In genomic region chr2:155902989-155903631, GRCm38 (mm10) we compare ENCODE assay signal across 16 mouse cellular contexts. TPM values are rescaled to one million over a fixed set of nuclear protein-coding genes. Genes with fewer than 3 reads are reported as not detected.
DNase-seq lines count a peak whose midpoint lies in the region; ATAC-seq lines count a peak whose summit lies in the region.
"Had no signal": no experiment of that assay in that cellular context is flagged by ENCODE, and none has a peak within 500 bp of the region (broad histone marks: within the 10 kb centered on the region; RNA-seq: fewer than 3 reads in every experiment).

No protein-coding gene starts in this region.

- H3K36me3 ChIP-seq in heart, embryonic 11.5 days (ENCODE audit: control insufficient read depth, insufficient read depth, low read length): peaks cover 3% of the 10 kb centered on the region; the same call in 1 of the 2 replicates

- ATAC-seq in heart, embryonic 11.5 days (replicated peaks; ENCODE audit: insufficient number of reproducible peaks, low FRiP score, low TSS enrichment): no peak

- no peak overlapping the region for H3K4me3 ChIP-seq in heart, embryonic 11.5 days (ENCODE audit: low read depth, low read length)
- H3K4me3 ChIP-seq: heart, embryonic 15.5 days; stomach, embryonic 15.5 days had no signal

- no peaks in the 10 kb centered on the region for H3K9me3 ChIP-seq in heart, embryonic 11.5 days (replicated peaks; ENCODE audit: control insufficient read depth, low read length)
- H3K9me3 ChIP-seq: heart, embryonic 15.5 days; stomach, embryonic 15.5 days had no signal

- peak; percentile 32 to 48 for DNase-seq in heart, adult 18-20 months
- peak; percentile 42 to 51 for DNase-seq in right cerebral cortex, postnatal 10 days (ENCODE audit: low spot score in 2 of 2)
- no peak for DNase-seq in right cerebral cortex, postnatal 14 days
- peak; percentile 25 to 33 for DNase-seq in heart, adult 9 months (ENCODE audit: low spot score in 2 of 2)
- peak; percentile 48 for DNase-seq in skeletal muscle tissue, adult 2 months (ENCODE audit: low read depth, low spot score)
- no peak for DNase-seq in right cerebral cortex, postnatal 4 days
- no peak for DNase-seq in embryo, embryonic 11 days
- DNase-seq: kidney, adult 18-20 months; midbrain, embryonic 14.5 days had no signal

- no peak overlapping the region for H3K9ac ChIP-seq in heart, embryonic 11.5 days (ENCODE audit: low read depth, low read length)
- H3K9ac ChIP-seq: heart, embryonic 15.5 days; liver, embryonic 14.5 days; stomach, embryonic 15.5 days had no signal

- H3K4me1 ChIP-seq in heart, embryonic 11.5 days (ENCODE audit: control insufficient read depth, insufficient read depth, low read length): no peaks in the 10 kb centered on the region
- H3K4me1 ChIP-seq: heart, embryonic 15.5 days; stomach, embryonic 15.5 days had no signal

- H3K4me2 ChIP-seq in heart, embryonic 11.5 days: no peak overlapping the region
- H3K4me2 ChIP-seq: heart, embryonic 15.5 days; stomach, embryonic 15.5 days had no signal

- WGBS in heart, embryonic 11.5 days (ENCODE audit: insufficient replicate concordance): 80% methylated on average over 16 of the region's 16 CpGs

- H3K27me3 ChIP-seq in heart, embryonic 11.5 days (ENCODE audit: control insufficient read depth, insufficient read depth, low read length): no peaks in the 10 kb centered on the region
- H3K27me3 ChIP-seq: heart, embryonic 15.5 days; stomach, embryonic 15.5 days had no signal

- H3K27ac ChIP-seq in heart, embryonic 11.5 days (ENCODE audit: low read depth, low read length): no peak overlapping the region
- H3K27ac ChIP-seq: heart, embryonic 15.5 days; liver, embryonic 14.5 days; stomach, embryonic 15.5 days had no signal

RNA-seq across cellular contexts. Expression of gene Uqcc1, which starts 27.0 kb away (rescaled TPM):
- total RNA-seq in heart, adult 18-20 months (2021): 100 to 1,000 TPM; 279 to 347 TPM
- 86.7 and 118 TPM in 2 replicates for polyA plus RNA-seq in heart, embryonic 11.5 days (2014; fragmentation: Nextera tagmentation; extraction: Ambion mirVana)

RNA-seq across cellular contexts. Expression of gene Gm15557, which starts 37.4 kb away (rescaled TPM):
- total RNA-seq in heart, adult 18-20 months (2021): not detected
- not detected in 2 replicates for polyA plus RNA-seq in heart, embryonic 11.5 days (2014; fragmentation: Nextera tagmentation; extraction: Ambion mirVana)
- total RNA-seq: adrenal gland, postnatal 4 days had no signal
- polyA plus RNA-seq: C2C12; forebrain, embryonic 11.5 days; heart, embryonic 15.5 days; liver, embryonic 14.5 days; midbrain, embryonic 14.5 days; stomach, embryonic 15.5 days had no signal

RNA-seq across cellular contexts. Expression of gene Gdf5, which starts 42.1 kb away (rescaled TPM):
- total RNA-seq in heart, adult 18-20 months (2021): under 1 TPM in 1 of 2 experiments, not detected in 1; 0.13 TPM
- polyA plus RNA-seq in heart, embryonic 11.5 days (2014; fragmentation: Nextera tagmentation; extraction: Ambion mirVana): 0.36 and 0.63 TPM in 2 replicates
- polyA plus RNA-seq: C2C12 had no signal

RNA-seq across cellular contexts. Expression of gene Cep250, which starts 53.1 kb away (rescaled TPM):
- total RNA-seq in heart, adult 18-20 months (2021): 1 to 10 TPM; 4.5 to 4.8 TPM
- 6.4 and 12.3 TPM in 2 replicates for polyA plus RNA-seq in heart, embryonic 11.5 days (2014; fragmentation: Nextera tagmentation; extraction: Ambion mirVana)

Comparison
In these comparisons a context has a peak if more than half of its experiments do, and no peak if none do; other contexts are left out.
1. DNase-seq: peak in heart, adult 18-20 months (2 of 2), right cerebral cortex, postnatal 10 days (2 of 2), heart, adult 9 months (2 of 2) and skeletal muscle tissue, adult 2 months (single experiment); none in right cerebral cortex, postnatal 14 days (single experiment), right cerebral cortex, postnatal 4 days (single experiment) and embryo, embryonic 11 days (single experiment).